Mouse (Mus musculus) kidney, embryonic 16.5 days (tissue): ENCODE measurements around the gene Dglucy. TPM values are rescaled to one million over a fixed set of nuclear protein-coding genes. Genes with fewer than 3 reads are reported as not detected.

Source experiments
- polyA plus RNA-seq: library from polyadenylated mRNA; unstranded; fragments of >200 nt; fragmentation: Nextera tagmentation; extraction: Ambion mirVana; gene quantifications from 2 replicates; pipeline ENCODE4 v1.2.1, GENCODE M21; 2015

Gene Dglucy
- polyA plus RNA-seq, 1 experiment from 2014 or later = 3.9 TPM

Other genes with a start within 250 kb of the Dglucy start
- 4.0 TPM in 2 replicates for gene Rps6ka5, start 52.1 kb upstream of the Dglucy start, polyA plus RNA-seq
- 0.27 and 0.75 TPM in 2 replicates for gene Gpr68, start 129.1 kb downstream of the Dglucy start, polyA plus RNA-seq
- 12.0 and 14.3 TPM in 2 replicates for gene Ccdc88c, start 250.0 kb downstream of the Dglucy start, polyA plus RNA-seq